Mouse (Mus musculus): ENCODE results near the gene Larp4.

DNA sequence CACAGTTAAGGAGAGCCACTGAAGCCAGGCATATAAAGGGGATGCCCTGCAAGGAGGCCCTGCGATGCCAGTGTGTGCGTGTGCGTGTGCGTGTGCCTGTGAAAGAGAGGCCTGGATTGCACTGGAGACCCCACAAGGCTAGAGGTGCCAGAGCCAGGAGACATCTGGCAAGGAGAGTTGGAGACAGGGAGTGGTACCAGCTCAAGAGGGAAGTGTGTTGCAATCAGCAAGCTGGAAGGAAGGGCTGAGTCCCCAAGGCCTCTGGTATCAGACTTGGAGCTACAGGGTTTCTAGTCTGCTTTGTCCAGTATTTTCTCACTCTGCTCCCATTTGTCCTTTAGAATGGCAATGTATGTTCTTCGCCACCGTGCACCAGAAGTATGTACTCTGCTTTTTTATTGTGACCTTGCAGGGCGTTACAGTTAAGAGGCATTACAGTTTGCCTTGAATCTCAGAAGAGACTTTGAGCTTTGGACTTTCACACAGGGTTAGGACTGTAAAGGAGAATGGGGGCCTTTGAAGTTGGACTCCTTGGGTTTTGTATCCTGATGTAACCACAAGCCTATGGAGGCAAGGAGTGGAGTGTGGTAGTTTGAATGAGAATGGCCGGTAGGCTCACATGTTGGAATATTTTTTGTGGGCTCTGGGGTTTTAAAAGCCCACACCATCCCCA lies 4.6 kb upstream of the Larp4 start:
- TF ChIP-seq CTCF (IDR thresholded peaks at IDR 0.05; ENCODE audit: low read depth, low read length), result no peak
- no peak for TF ChIP-seq POLR2A (IDR thresholded peaks at IDR 0.05; ENCODE audit: extremely low read depth, insufficient read depth, low read length)

Measured in liver, adult 2 months (tissue).